Mouse (Mus musculus): Measurements from ENCODE around the gene Kitl.

Gene Kitl

DNA sequence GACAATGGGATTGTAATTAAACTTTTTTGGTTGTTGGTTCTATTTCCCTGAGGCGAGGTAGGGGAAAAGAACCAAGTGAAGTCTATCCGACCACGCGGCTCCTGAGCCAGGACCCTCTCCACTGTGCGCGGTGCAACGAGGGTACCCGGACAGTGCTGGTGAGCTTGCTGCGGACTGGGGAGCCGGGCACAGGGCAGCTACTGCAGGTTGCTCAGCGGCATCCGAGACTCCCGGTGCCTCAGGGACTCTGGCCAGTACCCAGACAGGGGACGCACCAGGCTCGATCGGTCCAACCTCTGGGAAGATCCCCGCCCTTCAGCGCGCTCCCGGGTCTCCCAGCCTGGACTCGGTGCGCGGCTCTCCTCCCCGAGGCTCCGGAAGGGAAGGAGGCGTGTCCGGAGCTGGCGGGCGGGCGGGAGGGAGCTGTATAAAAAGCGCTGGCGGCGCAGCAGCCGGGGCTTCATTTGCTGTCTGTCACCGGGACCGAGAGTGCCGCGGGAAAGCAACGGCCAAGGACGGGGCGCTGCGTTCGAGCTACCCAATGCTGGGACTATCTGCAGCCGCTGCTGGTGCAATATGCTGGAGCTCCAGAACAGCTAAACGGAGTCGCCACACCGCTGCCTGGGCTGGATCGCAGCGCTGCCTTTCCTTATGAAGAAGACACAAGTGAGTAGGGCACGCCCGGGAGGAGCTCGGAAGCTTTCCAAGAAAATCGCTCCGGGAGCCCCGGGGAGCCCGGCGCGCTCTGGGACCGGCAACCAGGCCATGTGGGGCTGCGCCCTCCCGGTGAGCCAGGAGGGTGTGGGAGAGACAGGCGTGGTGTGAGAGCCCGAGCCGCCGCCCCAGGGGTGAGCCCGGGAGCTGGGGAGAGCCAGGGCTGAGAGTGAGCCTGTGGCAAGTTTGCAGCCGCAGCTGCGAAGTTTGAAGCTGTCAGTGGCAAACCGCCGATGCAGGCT is at the start of gene Kitl:
Gene Kitl (plus strand): TSS at position 261 of the 956 bp plus-strand sequence.
- peak; percentile 22 to 33 for DNase-seq

GRCm38 (mm10) chr10:99972866-99973265 is 42.6 kb upstream of the Kitl start:
- DNase-seq = no peak

GRCm38 (mm10) chr10:99980096-99980495 is 35.3 kb upstream of the Kitl start:
- DNase-seq = no peak

GRCm38 (mm10) chr10:99980916-99981315 is 34.5 kb upstream of the Kitl start:
- no peak for DNase-seq

GRCm38 (mm10) chr10:99981887-99982286 is 33.5 kb upstream of the Kitl start:
- DNase-seq = no peak

GRCm38 (mm10) chr10:99986745-99987144 is 28.7 kb upstream of the Kitl start:
- no peak for DNase-seq

GRCm38 (mm10) chr10:99989758-99990157 is 25.7 kb upstream of the Kitl start:
- no peak for DNase-seq

DNA sequence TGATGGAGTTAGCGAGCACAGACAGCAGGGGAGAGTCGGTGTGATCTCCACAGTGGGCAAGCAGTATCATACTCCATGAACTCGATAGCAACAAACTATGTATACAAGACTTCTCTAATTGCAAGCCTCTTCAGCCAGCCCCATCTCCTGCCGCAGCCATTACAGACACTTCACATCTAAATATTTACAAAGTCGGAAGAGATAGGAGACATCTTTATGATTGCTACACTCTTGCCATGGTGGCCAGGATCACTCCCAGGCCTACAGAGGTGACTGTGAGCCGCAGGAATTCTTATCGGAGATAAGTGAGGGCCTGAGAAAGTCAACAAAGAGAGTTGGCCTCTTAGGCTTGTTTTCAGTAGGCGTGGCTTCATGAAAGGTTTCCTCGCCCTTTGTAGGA is 23.3 kb upstream of the Kitl start:
- DNase-seq = no peak

DNA sequence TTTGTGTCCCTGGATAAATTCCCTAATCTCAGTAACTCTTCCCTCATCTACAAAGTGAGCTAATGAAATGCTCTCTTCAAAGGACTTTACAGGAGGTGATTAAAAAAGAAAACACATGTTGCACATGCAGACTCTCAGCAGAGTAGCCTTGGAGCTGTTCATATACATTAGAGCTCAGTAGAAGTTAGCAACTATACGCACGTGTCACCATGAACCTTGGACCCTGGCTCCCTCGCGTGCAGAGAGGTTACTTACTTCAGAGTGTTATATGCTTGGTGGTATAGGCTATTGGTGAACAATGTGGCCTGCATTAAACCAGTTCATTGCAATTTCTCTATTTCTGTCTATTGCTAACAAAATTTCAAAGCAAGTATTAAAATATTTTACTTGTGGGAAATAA is 14.0 kb upstream of the Kitl start:
- no peak for DNase-seq

DNA sequence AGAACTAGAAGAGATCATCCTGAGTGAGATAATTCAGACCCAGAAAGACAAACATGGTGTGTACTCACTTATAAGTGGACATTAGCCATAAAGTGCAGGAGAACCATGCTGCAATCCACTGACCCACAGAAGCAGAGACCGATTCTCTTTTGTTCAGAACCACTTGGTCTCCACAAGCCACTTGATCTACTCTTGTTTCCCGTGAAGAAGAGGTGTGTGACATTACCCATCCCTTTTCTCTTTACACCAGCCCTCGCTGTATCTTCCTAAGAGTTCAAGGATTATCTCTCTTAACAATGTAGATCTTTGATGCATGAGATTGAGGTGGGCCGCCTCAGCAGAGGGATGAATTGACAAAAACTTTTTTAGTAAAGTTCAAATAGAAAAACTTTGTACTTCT is 11.6 kb upstream of the Kitl start:
- DNase-seq = no peak

GRCm38 (mm10) chr10:100009681-100010080 is 5.7 kb upstream of the Kitl start:
- DNase-seq = no peak

GRCm38 (mm10) chr10:100010291-100010690 is 5.1 kb upstream of the Kitl start:
- no peak for DNase-seq

DNA sequence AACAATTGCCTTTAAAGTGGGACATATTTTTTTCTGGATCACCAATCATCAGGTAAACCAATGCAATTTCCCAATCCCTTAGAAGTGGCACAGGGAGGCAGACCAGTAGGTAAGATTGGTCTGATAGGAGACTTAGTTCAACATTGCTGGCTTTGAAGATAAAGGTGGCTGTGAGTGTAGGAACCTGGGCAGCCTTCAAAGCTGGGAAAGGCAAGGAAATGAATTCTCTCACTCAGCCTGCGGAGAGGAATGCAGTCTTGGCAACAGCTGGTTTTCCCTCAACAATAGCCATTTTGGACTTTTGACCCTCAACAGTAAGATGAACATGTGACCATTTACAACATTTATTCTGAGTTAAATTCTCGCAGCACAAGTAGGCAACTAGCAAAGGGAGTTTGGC is 1.3 kb upstream of the Kitl start:
- no peak for DNase-seq

DNA sequence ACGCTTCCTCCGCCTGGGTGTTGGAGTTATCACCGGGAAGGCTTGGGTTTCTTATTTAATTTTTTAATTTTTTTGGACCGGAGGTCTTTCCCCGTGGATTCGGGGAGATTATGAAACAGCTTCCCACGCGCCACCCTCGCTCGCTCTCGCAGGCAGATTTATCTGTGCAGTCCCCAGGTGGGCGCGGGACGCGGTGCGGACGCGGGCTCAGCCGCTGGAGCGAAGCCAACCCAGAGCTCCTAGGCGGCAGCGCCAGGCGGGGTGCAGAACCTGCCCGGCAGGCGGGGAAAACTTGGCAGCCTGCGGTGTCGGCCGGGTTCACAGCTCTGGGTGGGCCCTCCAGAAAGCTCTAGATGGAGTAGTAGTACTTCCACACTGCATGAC is 888 bp downstream of the Kitl start:
- peak; percentile 26 to 36 for DNase-seq

- no peak for DNase-seq
Measured at GRCm38 (mm10) chr10:100016941-100017770, 1.7 kb downstream of the Kitl start.

GRCm38 (mm10) chr10:100017771-100018070 is 2.3 kb downstream of the Kitl start:
- DNase-seq = no peak

DNA sequence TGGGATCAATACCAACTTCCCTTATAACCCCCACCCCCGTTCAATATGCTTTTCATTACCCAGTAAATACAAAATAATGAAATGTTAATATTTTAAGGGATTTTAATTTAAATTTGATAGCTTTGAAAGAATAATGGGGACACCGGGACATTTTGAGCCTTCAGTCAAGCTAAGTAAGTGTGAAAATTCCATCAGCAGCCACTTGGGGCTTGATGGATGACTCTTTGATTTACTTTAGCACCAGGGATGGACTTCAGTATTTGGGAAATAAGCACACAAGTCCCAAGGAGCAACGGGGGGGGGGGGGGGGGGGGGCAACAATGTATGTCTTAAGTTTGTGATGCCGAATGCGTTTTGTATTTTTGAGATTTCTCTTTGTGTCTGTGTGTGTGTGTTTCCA is 3.1 kb downstream of the Kitl start:
- DNase-seq = no peak

DNA sequence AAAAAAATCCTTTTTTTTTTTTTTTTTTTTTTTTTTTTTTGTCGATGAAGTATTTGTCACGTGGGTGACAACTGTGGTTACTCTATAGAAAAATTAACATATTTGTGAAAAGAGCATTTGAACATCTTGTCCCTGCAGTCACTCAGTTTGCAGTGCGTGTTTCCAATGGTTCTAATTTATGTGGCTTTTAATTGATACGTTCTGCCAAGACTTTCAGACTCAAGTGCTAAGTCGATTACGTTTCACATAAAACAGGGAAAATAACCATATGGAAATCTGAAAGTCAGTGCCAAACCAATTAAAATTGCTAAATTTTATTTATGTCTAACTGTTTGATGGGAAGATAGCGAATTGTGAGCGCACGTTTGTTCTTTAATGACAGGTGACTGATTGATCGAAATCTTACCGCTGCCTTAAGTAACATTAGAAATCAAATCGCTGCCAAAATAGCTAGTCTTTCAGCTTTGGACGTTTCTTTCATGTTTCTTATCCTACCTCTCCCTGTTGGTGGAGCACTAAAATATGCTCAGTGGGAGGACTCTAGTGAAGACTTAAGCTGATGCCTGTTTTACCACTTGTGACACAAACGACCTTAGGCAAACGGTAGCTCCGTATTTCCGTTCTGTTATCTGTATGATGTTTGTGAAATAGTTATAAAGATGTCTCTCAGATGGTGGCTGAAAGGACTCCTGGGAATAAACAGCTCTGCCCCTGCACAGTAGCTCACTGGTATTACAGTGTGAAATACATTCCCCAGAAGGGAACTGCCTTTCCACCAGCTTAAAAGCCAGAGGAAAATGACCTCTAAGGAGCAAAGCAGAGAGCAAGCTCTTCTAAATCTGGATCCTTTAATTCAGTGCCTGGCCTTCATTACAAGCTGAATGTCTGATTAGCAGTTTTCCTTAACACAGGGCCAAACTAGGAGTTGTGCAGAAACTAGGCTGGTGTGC is 4.1 kb downstream of the Kitl start:
- DNase-seq = no peak

DNA sequence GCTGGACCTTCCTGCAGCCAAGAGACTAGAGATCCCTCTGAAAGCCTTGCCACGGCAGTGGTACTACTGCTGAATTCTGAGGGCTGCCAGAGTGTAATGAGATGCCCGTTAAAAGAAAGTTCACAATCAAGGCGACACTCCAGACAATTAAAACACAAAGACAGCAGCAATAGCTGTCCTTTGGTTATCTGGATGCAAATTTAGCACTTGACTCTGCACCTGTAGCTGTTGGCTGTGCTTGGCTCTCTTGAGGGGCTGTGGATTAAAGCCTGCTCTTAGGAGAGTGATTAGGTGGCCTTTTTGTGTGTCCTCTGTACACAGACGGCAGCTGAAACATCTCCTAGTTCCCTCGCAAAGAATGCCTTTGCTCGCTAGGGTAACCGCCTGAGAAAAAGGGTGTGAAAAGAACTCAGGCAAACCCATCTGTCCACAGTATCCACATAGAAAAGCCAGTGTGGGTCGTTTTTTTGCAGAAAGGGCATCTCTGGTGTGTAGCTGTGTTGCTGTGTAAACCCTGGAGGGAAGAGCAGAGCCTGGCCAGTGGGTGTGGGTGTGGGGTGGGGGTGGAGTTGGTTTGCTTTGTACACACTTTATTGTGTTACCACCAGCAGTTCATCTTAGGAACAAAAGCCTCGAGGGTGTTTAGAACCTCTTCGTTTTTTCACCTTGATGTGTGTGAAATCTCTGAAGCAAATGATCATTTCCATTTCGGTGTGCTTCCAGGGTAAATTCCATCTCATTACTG is 6.8 kb downstream of the Kitl start:
- DNase-seq = no peak

DNA sequence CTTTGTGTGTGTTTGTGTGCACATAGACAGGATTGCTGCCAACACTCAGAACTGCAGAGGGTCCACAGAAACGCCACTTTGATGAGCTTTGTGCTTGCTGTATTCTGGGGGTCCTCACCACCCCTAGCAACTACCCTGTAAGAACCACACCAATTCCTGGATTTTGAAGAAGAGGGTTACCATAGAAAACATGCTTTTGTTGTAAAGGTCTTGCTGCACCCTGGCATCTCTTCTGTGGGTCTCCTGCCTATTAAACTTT is 7.3 kb downstream of the Kitl start:
- DNase-seq = no peak

- no peak for DNase-seq
Measured at GRCm38 (mm10) chr10:100025665-100026064, 10.2 kb downstream of the Kitl start.

GRCm38 (mm10) chr10:100026778-100027177 is 11.3 kb downstream of the Kitl start:
- no peak for DNase-seq
